ENCODE assay signal across 27 mouse cellular contexts in the genomic region with DNA sequence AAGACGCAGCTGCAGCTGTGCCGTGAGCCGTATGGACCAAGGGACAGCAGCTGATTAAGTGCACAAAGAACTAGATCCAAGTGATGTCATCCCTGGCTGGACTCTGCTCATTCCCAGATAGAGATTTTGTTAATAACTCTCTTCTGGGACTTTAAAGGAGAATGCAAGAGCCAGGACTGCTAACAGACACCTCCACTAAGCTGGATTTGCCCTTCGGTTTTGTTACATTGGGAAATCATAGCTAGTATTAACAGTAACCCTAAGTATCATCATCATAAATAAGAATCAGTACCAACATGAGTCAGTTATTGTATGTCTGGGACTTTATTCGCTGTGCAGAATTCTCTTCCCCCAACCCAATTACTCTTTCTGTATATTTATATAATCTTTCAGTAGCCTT. TPM values are rescaled to one million over a fixed set of nuclear protein-coding genes. Genes with fewer than 3 reads are reported as not detected.
DNase-seq lines count a peak whose midpoint lies in the region; ATAC-seq and TF ChIP-seq lines count a peak whose summit lies in the region.
"Had no signal": no experiment of that assay in that cellular context is flagged by ENCODE, and none has a peak within 500 bp of the region (broad histone marks: within the 10 kb centered on the region; RNA-seq: fewer than 3 reads in every experiment).

A gene (minus strand): TSS at position 101 of the 400 bp plus-strand sequence.

- no peaks in the 10 kb centered on the region for H3K9me3 ChIP-seq in heart, embryonic 10.5 days
- no peaks in the 10 kb centered on the region for H3K9me3 ChIP-seq in liver, embryonic 12.5 days (replicated peaks)
- H3K9me3 ChIP-seq: embryonic facial prominence, embryonic 10.5 days; embryonic facial prominence, embryonic 12.5 days; forebrain, embryonic 13.5 days; G1E had no signal

- no peaks in the 10 kb centered on the region for H3K36me3 ChIP-seq in heart, embryonic 10.5 days
- no peaks in the 10 kb centered on the region for H3K36me3 ChIP-seq in liver, adult 2 months (ENCODE audit: control insufficient read depth, insufficient read depth, low read length)
- H3K36me3 ChIP-seq in liver, embryonic 12.5 days, result no peaks in the 10 kb centered on the region
- H3K36me3 ChIP-seq: embryonic facial prominence, embryonic 10.5 days; embryonic facial prominence, embryonic 12.5 days; G1E had no signal

- H3K27me3 ChIP-seq in heart, embryonic 10.5 days (ENCODE audit: insufficient read depth, poor library complexity, severe bottlenecking), result no peaks in the 10 kb centered on the region
- H3K27me3 ChIP-seq in liver, adult 2 months (ENCODE audit: control insufficient read depth, insufficient read depth, low read length), result no peaks in the 10 kb centered on the region
- no peaks in the 10 kb centered on the region for H3K27me3 ChIP-seq in liver, embryonic 12.5 days (replicated peaks)
- H3K27me3 ChIP-seq: embryonic facial prominence, embryonic 12.5 days; forebrain, embryonic 13.5 days had no signal

- intact Hi-C loops in heart, postnatal 14 days (cut with DNase I), result no loop called here

- H3K9ac ChIP-seq in liver, adult 2 months (ENCODE audit: low read depth, low read length), result no peak within 1 kb of the TSS
- H3K9ac ChIP-seq in liver, embryonic 12.5 days, result no peak within 1 kb of the TSS
- H3K9ac ChIP-seq: embryonic facial prominence, embryonic 12.5 days; forebrain, embryonic 13.5 days had no signal

- H3K4me1 ChIP-seq in heart, embryonic 10.5 days, result no peaks in the 10 kb centered on the region
- H3K4me1 ChIP-seq in liver, adult 2 months (ENCODE audit: control insufficient read depth, insufficient read depth, low read length), result peaks cover 3% of the 10 kb centered on the region; the same call in 1 of the 2 replicates
- H3K4me1 ChIP-seq in liver, embryonic 12.5 days, result no peaks in the 10 kb centered on the region
- H3K4me1 ChIP-seq: embryonic facial prominence, embryonic 10.5 days; embryonic facial prominence, embryonic 12.5 days; forebrain, embryonic 13.5 days had no signal

- H3K4me3 ChIP-seq in heart, embryonic 10.5 days, result no peak within 1 kb of the TSS
- no peak within 1 kb of the TSS for H3K4me3 ChIP-seq in liver, adult 2 months (ENCODE audit: insufficient read depth, low read depth, low read length)
- H3K4me3 ChIP-seq in liver, embryonic 12.5 days, result no peak within 1 kb of the TSS
- H3K4me3 ChIP-seq: embryonic facial prominence, embryonic 10.5 days; embryonic facial prominence, embryonic 12.5 days; forebrain, embryonic 13.5 days had no signal

- H3K4me2 ChIP-seq in liver, embryonic 12.5 days, result no peak within 1 kb of the TSS
- H3K4me2 ChIP-seq: embryonic facial prominence, embryonic 12.5 days; forebrain, embryonic 13.5 days had no signal

- no peaks in the 10 kb centered on the region for H3K79me2 ChIP-seq in liver, adult 2 months (ENCODE audit: control insufficient read depth, insufficient read depth, low read length)

- no peak for ATAC-seq in liver, embryonic 12.5 days
- ATAC-seq: activated CD4-positive, CD25-positive, alpha-beta regulatory T cell, adult 4 months; CD4-positive, CD25-positive, alpha-beta regulatory T cell, adult 4 months; forebrain, embryonic 13.5 days; Patski had no signal

- DNase-seq in gastrocnemius, adult 18-20 months (ENCODE audit: low spot score), result peak; percentile 10
- DNase-seq in gastrocnemius, postnatal 10 days, result no peak
- DNase-seq in heart, adult 8-10 months (ENCODE audit: low spot score), result peak; percentile 4
- DNase-seq in heart, embryonic 10.5 days (ENCODE audit: low spot score), result no peak
- DNase-seq in heart, postnatal 14 days, result peak; percentile 4 to 16
- DNase-seq in heart, adult 11 months, result no peak
- peak; percentile 4 for DNase-seq in liver, adult 2 months (ENCODE audit: extremely low read depth, low read depth, low spot score)
- DNase-seq: adrenal gland, adult 8-10 months; adrenal gland, postnatal 14 days; adrenal gland, postnatal 36 days; B cell, adult 2 months; cerebellum, adult 11-12 months; cerebellum, adult 2 months; cerebellum, adult 9-10 months; cerebellum, postnatal 10 days; cerebellum, postnatal 25 days had no signal

- H3K27ac ChIP-seq in heart, embryonic 10.5 days, result no peak within 1 kb of the TSS
- H3K27ac ChIP-seq in liver, adult 2 months (replicated peaks; ENCODE audit: insufficient read depth, low read depth, low read length), result no peak within 1 kb of the TSS
- H3K27ac ChIP-seq in liver, embryonic 12.5 days, result no peak within 1 kb of the TSS
- H3K27ac ChIP-seq: embryonic facial prominence, embryonic 10.5 days; embryonic facial prominence, embryonic 12.5 days; forebrain, embryonic 13.5 days had no signal

- no peak for TF ChIP-seq POLR2A in liver, adult 2 months (IDR thresholded peaks at IDR 0.05; ENCODE audit: extremely low read depth, insufficient read depth, low read length)

- WGBS in heart, embryonic 10.5 days, result 75% methylated on average over 5 of the region's 5 CpGs
- 70% methylated on average over 5 of the region's 5 CpGs for WGBS in liver, adult 2 months
- WGBS in liver, embryonic 12.5 days (ENCODE audit: insufficient replicate concordance), result 66% methylated on average over 5 of the region's 5 CpGs

- no peak for TF ChIP-seq CTCF in liver, adult 2 months (IDR thresholded peaks at IDR 0.05; ENCODE audit: low read depth, low read length)

RNA-seq across cellular contexts. Expression of the gene that starts here (rescaled TPM):
- not detected for total RNA-seq in gastrocnemius, adult 18-20 months (2021)
- not detected for total RNA-seq in gastrocnemius, postnatal 10 days (2021)
- not detected for total RNA-seq in heart, adult 8-10 months (2022)
- polyA plus RNA-seq in heart, embryonic 10.5 days (2016; fragmentation: Nextera tagmentation; extraction: Ambion mirVana), result not detected in 2 replicates
- not detected for total RNA-seq in heart, postnatal 14 days (2021)
- total RNA-seq in liver, adult 2 months (2014; rRNA removed), result not detected in 2 replicates
- not detected in 2 replicates for polyA plus RNA-seq in liver, adult 2 months (2012; rRNA removed)
- not detected in 2 replicates for polyA plus RNA-seq in liver, embryonic 12.5 days (2016; fragmentation: Nextera tagmentation; extraction: Ambion mirVana)
- total RNA-seq: adrenal gland, postnatal 14 days; CH12.LX; G1E had no signal
- polyA plus RNA-seq: activated CD4-positive, CD25-positive, alpha-beta regulatory T cell, adult 4 months; CD4-positive, CD25-positive, alpha-beta regulatory T cell, adult 4 months; cerebellum, adult 2 months; cortical plate, adult 2 months; embryonic facial prominence, embryonic 10.5 days; embryonic facial prominence, embryonic 12.5 days; forebrain, embryonic 11.5 days; forebrain, embryonic 13.5 days; G1E; Patski had no signal

Comparison
In these comparisons a context has a peak if more than half of its experiments do, and no peak if none do; other contexts are left out.
1. Peak in DNase-seq in gastrocnemius, adult 18-20 months; RNA of the gene not detected or under 1 TPM.
2. Peak in DNase-seq in heart, adult 8-10 months; RNA of the gene not detected or under 1 TPM.
3. Peak in DNase-seq in heart, postnatal 14 days; RNA of the gene not detected or under 1 TPM.
4. Peak in DNase-seq in liver, adult 2 months; RNA of the gene not detected or under 1 TPM.